Mouse (Mus musculus) limb, embryonic 15.5 days (tissue): ENCODE measurements around the gene Srpk1. TPM values are rescaled to one million over a fixed set of nuclear protein-coding genes. Genes with fewer than 3 reads are reported as not detected.

Experiments
- ATAC-seq: fragments of 200-750 bp; cut with Nextera tagmentation; 2 replicates; pipeline ENCODE4 v1.8.0; 2017; ENCODE audit warnings: low read depth, moderate TSS enrichment; ENCODE audit not compliant: insufficient number of reproducible peaks, low FRiP score, low TSS enrichment
- H3K27ac ChIP-seq: fragments of 300-500 bp; sonication (generic); 2 replicates; pipeline ENCODE4 v1.5.1; 2015; ENCODE audit warnings: moderate library complexity, mild to moderate bottlenecking, inconsistent platforms
- H3K27me3 ChIP-seq: fragments of 300-500 bp; sonication (generic); 2 replicates; pipeline ENCODE4 v1.6.1; 2015; ENCODE audit warnings: inconsistent platforms
- H3K36me3 ChIP-seq: fragments of 300-500 bp; sonication (generic); 2 replicates; pipeline ENCODE4 v1.6.1; 2015; ENCODE audit warnings: inconsistent platforms
- H3K4me1 ChIP-seq: fragments of 300-500 bp; sonication (generic); 2 replicates; pipeline ENCODE4 v1.6.1; 2015; ENCODE audit warnings: inconsistent platforms
- H3K4me2 ChIP-seq: fragments of 300-500 bp; sonication (generic); 2 replicates; pipeline ENCODE4 v1.6.1; 2015; ENCODE audit warnings: mild to moderate bottlenecking, inconsistent platforms
- H3K4me3 ChIP-seq: fragments of 300-500 bp; sonication (generic); 2 replicates; pipeline ENCODE4 v1.5.1; 2015; ENCODE audit warnings: mild to moderate bottlenecking, inconsistent platforms
- H3K9ac ChIP-seq: fragments of 300-500 bp; sonication (generic); 2 replicates; pipeline ENCODE4 v1.6.1; 2015; ENCODE audit warnings: inconsistent platforms
- H3K9me3 ChIP-seq: fragments of 300-500 bp; sonication (generic); 2 replicates; pipeline ENCODE4 v1.6.1; 2016; ENCODE audit warnings: inconsistent platforms
- WGBS: fragments of 180-500 bp; shearing (Covaris S2); methylation state at CpG from one replicate; pipeline ENCODE4 v1.1.7; 2015; 5-methylcytosine and 5-hydroxymethylcytosine counted together
- polyA plus RNA-seq: library from polyadenylated mRNA; unstranded; fragments of >200 nt; fragmentation: Nextera tagmentation; extraction: Ambion mirVana; gene quantifications from 2 replicates; pipeline ENCODE4 v1.2.1, GENCODE M21; 2015

Gene Srpk1
- polyA plus RNA-seq, 1 experiment from 2014 or later, result 121 TPM

DNA sequence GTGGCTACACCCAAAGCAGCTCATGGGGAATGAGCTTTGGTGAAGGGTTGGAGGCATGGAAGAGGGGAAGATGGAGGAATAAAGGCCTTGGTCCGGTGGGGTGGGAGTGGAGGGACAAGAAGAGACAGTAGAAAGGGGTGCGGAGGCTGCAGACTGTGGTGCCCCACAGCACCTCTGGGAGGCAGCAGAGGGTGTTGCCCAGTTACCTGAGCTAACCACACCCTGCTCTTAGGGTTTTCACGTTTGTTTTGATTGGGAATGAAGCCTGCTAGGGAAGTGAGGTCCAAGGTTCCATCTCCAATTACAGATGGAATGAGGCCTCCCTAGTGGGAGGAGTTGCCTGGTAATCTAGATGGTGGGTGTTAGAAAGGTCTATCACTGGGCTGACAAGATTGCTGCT lies 6.6 kb upstream of the Srpk1 start:
- Histone ChIP-seq H3K27ac (peak overlapping the region; percentile 47; the same call in 1 of the 2 replicates), H3K4me1 (peaks cover 5% of the 10 kb centered on the region; the same call in 1 of the 2 replicates), H3K27me3 (no peaks in the 10 kb centered on the region; the same call in 1 of the 2 replicates), H3K9me3 (no peaks in the 10 kb centered on the region), H3K9ac (no peak overlapping the region), H3K4me2 (no peak overlapping the region), H3K36me3 (no peaks in the 10 kb centered on the region), H3K4me3 (no peak overlapping the region)
- 27% methylated on average over 3 of the region's 3 CpGs for WGBS
- no peak for ATAC-seq

DNA sequence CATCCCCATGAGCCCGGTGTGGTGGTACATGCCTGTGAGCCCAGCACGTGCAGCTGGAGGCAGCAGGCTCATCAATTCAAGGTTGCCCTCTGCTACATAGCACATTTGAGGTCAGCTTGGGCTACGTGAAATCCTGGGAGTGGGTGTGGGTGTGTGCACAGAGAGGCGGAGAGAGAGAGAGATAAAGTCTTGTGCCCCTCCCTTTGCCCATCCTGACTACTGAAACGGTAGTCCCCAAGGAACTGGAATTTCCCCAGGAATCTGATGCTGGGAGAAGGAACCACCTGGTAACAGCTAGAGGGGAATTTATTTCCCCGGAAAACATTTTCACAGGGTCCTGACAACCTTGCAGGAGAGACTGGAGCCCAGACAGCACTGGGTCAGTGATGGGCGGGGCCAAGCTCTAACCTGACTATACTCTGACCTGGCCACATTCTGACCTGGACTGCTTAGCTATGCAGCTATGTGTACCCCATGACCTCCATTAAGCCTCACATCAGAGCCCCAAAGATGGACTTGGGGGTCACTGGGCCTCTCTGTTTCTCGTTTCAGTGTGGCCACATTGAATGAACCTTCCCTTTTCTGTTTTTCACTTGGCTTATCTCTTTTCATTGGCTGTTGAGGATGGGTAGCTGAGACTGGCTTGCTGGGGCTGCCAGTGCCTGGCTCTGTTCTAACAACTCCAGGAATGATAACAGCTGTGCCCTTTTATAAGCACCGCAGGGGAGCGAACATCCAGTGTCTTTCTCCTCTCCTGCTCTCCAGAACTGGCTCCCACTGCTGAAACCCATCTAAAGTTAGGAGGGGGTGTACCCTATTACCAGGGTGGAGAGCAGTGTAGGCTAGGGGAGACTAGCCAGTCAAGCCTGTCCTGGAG lies 6.0 kb upstream of the Srpk1 start:
- no peak overlapping the region for H3K4me2 ChIP-seq
- H3K36me3 ChIP-seq, result no peaks in the 10 kb centered on the region
- H3K27ac ChIP-seq, result peak overlapping the region; percentile 47; the same call in 1 of the 2 replicates
- ATAC-seq, result no peak
- no peak overlapping the region for H3K9ac ChIP-seq
- no peaks in the 10 kb centered on the region for H3K9me3 ChIP-seq
- peaks cover 5% of the 10 kb centered on the region; the same call in 1 of the 2 replicates for H3K4me1 ChIP-seq
- H3K27me3 ChIP-seq, result no peaks in the 10 kb centered on the region; the same call in 1 of the 2 replicates
- WGBS, result 51% methylated on average over 10 of the region's 10 CpGs
- H3K4me3 ChIP-seq, result no peak overlapping the region

GRCm38 (mm10) chr17:28626937-28627336 lies 4.4 kb upstream of the Srpk1 start:
- Histone ChIP-seq H3K4me1 (peaks cover 10% of the 10 kb centered on the region), H3K27me3 (no peaks in the 10 kb centered on the region; the same call in 1 of the 2 replicates), H3K27ac (no peak overlapping the region), H3K4me3 (no peak overlapping the region), H3K36me3 (no peaks in the 10 kb centered on the region), H3K9me3 (no peaks in the 10 kb centered on the region), H3K9ac (no peak overlapping the region), H3K4me2 (no peak overlapping the region)
- ATAC-seq, result no peak
- WGBS, result 84% methylated on average over 2 of the region's 2 CpGs

- ATAC-seq, result no peak
- Histone ChIP-seq H3K4me1 (peaks cover 22% of the 10 kb centered on the region), H3K4me3 (no peak overlapping the region), H3K4me2 (no peak overlapping the region), H3K9ac (no peak overlapping the region), H3K27me3 (no peaks in the 10 kb centered on the region; the same call in 1 of the 2 replicates), H3K36me3 (peaks cover under 1% of the 10 kb centered on the region; the same call in 1 of the 2 replicates), H3K27ac (0 out of 2 replicates have a peak overlapping the region, but pooled peaks have one; percentile 22), H3K9me3 (no peaks in the 10 kb centered on the region)
- WGBS, result 90% methylated on average over 15 of the region's 15 CpGs
Measured at GRCm38 (mm10) chr17:28625327-28625726, 2.8 kb upstream of the Srpk1 start.

GRCm38 (mm10) chr17:28624841-28625240 lies 2.3 kb upstream of the Srpk1 start:
- H3K4me3 ChIP-seq, result no peak overlapping the region
- H3K4me1 ChIP-seq, result peaks cover 22% of the 10 kb centered on the region
- no peak for ATAC-seq
- no peak overlapping the region for H3K27ac ChIP-seq
- no peaks in the 10 kb centered on the region; the same call in 1 of the 2 replicates for H3K27me3 ChIP-seq
- H3K36me3 ChIP-seq, result peaks cover 5% of the 10 kb centered on the region
- H3K9me3 ChIP-seq, result no peaks in the 10 kb centered on the region
- no peak overlapping the region for H3K9ac ChIP-seq
- WGBS, result 68% methylated on average over 2 of the region's 2 CpGs
- no peak overlapping the region for H3K4me2 ChIP-seq

DNA sequence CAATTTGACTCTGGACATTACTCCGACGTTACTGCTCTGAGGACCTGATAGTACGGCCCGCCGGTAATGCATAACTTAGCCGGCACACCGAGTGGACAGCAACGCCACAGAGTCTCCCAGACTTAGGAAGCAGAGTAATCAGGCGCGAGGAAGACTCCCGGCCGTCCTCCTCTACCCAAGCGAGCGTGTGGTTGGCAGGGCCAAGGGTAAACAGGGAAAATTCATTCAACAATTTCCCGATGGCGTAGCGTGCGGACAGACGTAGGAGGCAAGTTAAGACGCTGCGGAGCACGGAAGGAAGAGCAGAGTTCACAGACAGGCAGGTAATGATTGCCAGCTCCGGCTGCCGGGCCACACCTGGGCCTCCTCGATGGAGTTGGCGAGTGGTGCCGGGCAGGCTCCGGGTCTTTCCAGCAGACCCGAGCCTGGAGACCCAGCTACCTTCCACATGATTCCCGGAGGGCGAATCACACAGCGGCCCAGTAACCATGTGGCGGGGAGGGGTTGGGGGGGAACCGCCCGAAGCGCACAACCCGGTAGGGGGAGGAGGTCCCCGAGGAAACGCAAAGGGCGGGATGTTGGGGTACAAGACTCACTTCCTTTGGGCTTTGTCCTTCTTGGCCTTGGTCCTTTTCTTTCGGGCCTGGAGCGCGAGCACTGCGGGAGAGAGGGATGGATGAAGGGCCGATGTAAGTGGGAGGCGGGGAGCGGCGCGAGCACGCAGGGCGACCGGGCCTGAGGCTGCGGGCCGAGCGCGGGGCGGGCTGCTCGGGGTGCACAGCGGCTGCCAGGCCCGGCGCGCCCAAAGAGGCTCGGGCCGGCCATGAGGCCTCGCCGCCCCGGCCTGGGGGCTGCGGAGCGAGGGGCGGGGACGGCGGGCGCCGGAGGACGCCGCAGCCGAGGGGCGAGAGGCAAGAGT lies 869 bp downstream of the Srpk1 start:
- H3K27me3 ChIP-seq, result no peaks in the 10 kb centered on the region
- H3K4me2 ChIP-seq, result peak overlapping the region; percentile 84
- ATAC-seq, result peak; percentile 52; the same call in 1 of the 2 replicates
- H3K4me3 ChIP-seq, result peak overlapping the region; percentile 98
- H3K27ac ChIP-seq, result peak overlapping the region; percentile 88
- H3K36me3 ChIP-seq, result peaks cover 22% of the 10 kb centered on the region
- peaks cover 20% of the 10 kb centered on the region for H3K4me1 ChIP-seq
- no peaks in the 10 kb centered on the region for H3K9me3 ChIP-seq
- H3K9ac ChIP-seq, result peak overlapping the region; percentile 96
- WGBS, result under 1% methylated on average over 68 of the region's 78 CpGs

DNA sequence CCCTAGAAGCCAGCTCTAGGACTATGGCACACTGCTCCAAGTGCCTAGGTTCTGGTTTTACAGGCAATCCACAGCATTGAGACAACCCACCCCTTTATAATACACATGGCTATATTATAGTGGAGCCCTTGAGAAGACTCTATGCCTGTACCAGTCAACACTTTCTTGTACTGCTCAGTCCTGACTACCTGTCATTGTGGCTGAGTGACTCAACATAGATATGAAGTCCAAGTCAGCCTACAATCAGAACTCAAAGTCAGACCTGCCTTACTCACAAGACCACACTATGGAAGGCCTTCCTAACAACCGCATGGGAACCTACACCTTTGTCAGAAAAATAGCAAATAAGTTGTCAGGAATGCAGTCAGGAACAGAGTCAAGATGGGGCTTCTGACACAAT lies 3.7 kb downstream of the Srpk1 start:
- Histone ChIP-seq H3K4me1 (peaks cover 20% of the 10 kb centered on the region), H3K27me3 (no peaks in the 10 kb centered on the region), H3K9ac (no peak overlapping the region), H3K9me3 (no peaks in the 10 kb centered on the region), H3K36me3 (peaks cover 37% of the 10 kb centered on the region), H3K27ac (no peak overlapping the region), H3K4me2 (no peak overlapping the region), H3K4me3 (no peak overlapping the region)
- ATAC-seq, result no peak
- 97% methylated on average over 1 of the region's 1 CpGs for WGBS

DNA sequence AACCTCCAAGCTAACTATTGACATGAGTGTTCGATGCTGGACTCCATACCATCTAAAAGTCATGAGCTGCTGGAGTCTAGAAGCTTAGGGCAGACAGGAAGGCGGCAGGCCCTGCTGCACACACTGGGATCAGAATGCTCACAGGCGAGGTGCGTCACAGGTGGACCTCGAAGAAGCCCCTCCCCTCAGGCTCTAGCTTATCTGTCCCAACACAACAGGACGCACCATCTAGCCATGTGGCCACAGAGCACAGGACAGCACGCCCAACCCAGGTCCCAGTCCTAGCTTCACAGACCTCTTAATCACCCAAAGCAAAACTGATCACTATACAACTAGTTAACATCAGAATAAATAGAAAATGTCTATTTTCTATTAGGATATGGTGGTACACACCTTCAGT lies 4.4 kb downstream of the Srpk1 start:
- Histone ChIP-seq H3K4me1 (peaks cover 20% of the 10 kb centered on the region), H3K9me3 (no peaks in the 10 kb centered on the region), H3K4me3 (no peak overlapping the region), H3K9ac (no peak overlapping the region), H3K27ac (no peak overlapping the region), H3K36me3 (peaks cover 37% of the 10 kb centered on the region), H3K4me2 (no peak overlapping the region), H3K27me3 (no peaks in the 10 kb centered on the region)
- 86% methylated on average over 7 of the region's 7 CpGs for WGBS
- ATAC-seq, result no peak

DNA sequence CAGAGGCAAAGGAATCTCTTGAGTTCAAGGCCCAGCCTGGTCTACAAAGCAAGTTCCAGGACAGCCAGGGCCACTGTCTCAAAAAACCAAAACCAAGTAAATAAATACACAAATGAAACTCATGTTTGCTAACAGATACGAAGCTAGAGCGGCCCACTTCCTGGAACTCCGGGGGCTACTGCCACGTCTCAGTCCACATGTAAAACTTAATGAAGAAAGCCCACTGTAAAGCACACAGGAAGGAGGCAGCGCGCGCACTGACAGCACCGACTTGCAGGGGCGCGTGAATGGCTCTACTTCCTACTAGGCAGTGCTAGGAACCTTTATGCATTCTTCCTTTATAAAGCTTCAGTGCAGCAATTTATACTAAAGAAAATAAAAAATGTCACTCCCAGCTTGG lies 4.9 kb downstream of the Srpk1 start:
- Histone ChIP-seq H3K4me2 (no peak overlapping the region), H3K9ac (no peak overlapping the region), H3K4me3 (no peak overlapping the region), H3K27ac (no peak overlapping the region), H3K9me3 (no peaks in the 10 kb centered on the region), H3K27me3 (no peaks in the 10 kb centered on the region), H3K4me1 (peaks cover 18% of the 10 kb centered on the region), H3K36me3 (peaks cover 37% of the 10 kb centered on the region)
- no peak for ATAC-seq
- WGBS, result 82% methylated on average over 10 of the region's 10 CpGs

GRCm38 (mm10) chr17:28615332-28615731 lies 7.2 kb downstream of the Srpk1 start:
- Histone ChIP-seq H3K9me3 (no peaks in the 10 kb centered on the region), H3K4me1 (peaks cover 3% of the 10 kb centered on the region; the same call in 1 of the 2 replicates), H3K36me3 (peaks cover 37% of the 10 kb centered on the region), H3K9ac (no peak overlapping the region), H3K4me2 (no peak overlapping the region), H3K27me3 (no peaks in the 10 kb centered on the region), H3K27ac (no peak overlapping the region), H3K4me3 (no peak overlapping the region)
- 93% methylated on average over 4 of the region's 4 CpGs for WGBS
- no peak for ATAC-seq

DNA sequence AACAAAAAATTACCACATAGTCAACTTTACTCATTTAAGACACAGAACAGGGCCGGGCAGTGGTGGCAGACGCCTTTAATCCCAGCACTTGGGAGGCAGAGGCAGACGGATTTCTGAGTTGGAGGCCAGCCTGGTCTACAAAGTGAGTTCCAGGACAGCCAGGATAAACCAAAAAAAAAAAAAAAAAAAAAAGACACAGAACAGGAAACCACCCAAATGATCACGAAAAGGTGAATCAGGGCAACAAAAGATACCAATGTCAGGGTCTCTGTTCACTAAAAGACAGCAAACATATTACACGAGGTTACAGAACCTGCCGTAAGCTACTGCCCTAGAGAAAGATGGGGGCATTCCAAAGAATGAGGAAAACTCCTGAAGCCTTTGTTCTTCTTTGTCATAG lies 9.4 kb downstream of the Srpk1 start:
- no peak overlapping the region for H3K9ac ChIP-seq
- 84% methylated on average over 6 of the region's 6 CpGs for WGBS
- no peaks in the 10 kb centered on the region for H3K9me3 ChIP-seq
- no peak overlapping the region for H3K4me3 ChIP-seq
- H3K36me3 ChIP-seq, result peaks cover 20% of the 10 kb centered on the region
- ATAC-seq, result no peak
- H3K27ac ChIP-seq, result no peak overlapping the region
- H3K4me1 ChIP-seq, result no peaks in the 10 kb centered on the region; the same call in 1 of the 2 replicates
- H3K27me3 ChIP-seq, result no peaks in the 10 kb centered on the region
- no peak overlapping the region for H3K4me2 ChIP-seq
